Mouse (Mus musculus): Measurements from ENCODE around the gene Cbx1.

DNA sequence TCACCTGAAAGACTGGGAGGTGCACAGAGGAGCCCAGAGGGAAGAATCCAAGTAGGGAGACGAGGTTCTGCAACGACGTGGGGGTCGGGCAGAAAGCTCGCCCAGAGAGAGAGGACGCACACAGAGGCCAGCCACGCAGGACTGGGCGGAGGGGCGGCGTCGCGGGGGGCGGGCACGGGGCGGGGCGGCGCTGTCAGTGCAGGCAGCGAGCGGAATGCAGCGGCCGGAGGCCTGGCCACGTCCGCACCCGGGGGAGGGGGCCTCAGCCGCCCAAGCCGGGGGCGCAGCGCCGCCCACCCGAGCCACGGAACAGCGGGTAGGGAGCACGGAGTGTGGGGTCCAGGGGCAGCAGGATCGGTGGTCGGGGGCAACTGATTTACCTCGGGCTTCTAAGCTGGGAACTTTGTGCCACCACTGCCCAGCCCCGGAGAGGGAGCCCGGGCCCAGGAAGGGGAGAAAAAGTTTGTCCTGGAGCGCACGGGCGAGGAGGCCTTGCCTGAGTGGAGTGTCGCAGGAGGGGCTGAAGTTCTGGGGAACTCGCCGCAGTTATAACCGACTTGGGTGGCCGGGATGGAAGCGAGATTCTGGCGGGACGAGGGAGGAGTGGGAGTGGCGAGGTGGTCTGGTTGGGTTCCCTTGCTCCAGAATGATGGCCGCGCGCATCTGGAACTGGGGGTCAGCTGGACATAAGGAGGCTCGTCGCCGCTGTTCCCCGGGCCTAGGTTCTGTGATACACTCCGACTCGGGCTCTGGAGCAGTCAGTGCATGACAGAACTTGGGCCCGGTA lies 60.9 kb downstream of the Cbx1 start, which contains the start of gene Copz2:
- TF ChIP-seq CTCF (IDR thresholded peaks at IDR 0.05; ENCODE audit: low read depth) (no peak), EP300 (IDR thresholded peaks at IDR 0.05; ENCODE audit: low read depth) (no peak)

All from liver, embryonic 14.5 days (tissue).